Mouse (Mus musculus) heart, embryonic 11.5 days (tissue): ENCODE measurements around the gene A630095N17Rik. TPM values are rescaled to one million over a fixed set of nuclear protein-coding genes. Genes with fewer than 3 reads are reported as not detected.

Experiments used
- ATAC-seq: fragments of 200-750 bp; cut with Nextera tagmentation; replicated peaks from 2 replicates; pipeline ENCODE4 v1.8.0; 2017; ENCODE audit warnings: moderate library complexity; ENCODE audit not compliant: insufficient number of reproducible peaks, low FRiP score, low TSS enrichment
- H3K27ac ChIP-seq: fragments of 300-500 bp; sonication (generic); 2 replicates; pipeline ENCODE4 v1.5.1; 2014; ENCODE audit warnings: mild to moderate bottlenecking, low read depth, low read length
- H3K27me3 ChIP-seq: fragments of 300-500 bp; sonication (generic); 2 replicates; pipeline ENCODE4 v1.6.1; 2014; ENCODE audit warnings: mild to moderate bottlenecking, low read length, mixed read lengths; ENCODE audit not compliant: control insufficient read depth, insufficient read depth
- H3K36me3 ChIP-seq: fragments of 300-500 bp; sonication (generic); 2 replicates; pipeline ENCODE4 v1.6.1; 2014; ENCODE audit warnings: mild to moderate bottlenecking, low read length, moderate library complexity, mixed read lengths; ENCODE audit not compliant: control insufficient read depth, insufficient read depth
- H3K4me1 ChIP-seq: fragments of 300-500 bp; sonication (generic); 2 replicates; pipeline ENCODE4 v1.6.1; 2014; ENCODE audit warnings: low read length; ENCODE audit not compliant: control insufficient read depth, insufficient read depth
- H3K4me2 ChIP-seq: fragments of 300-500 bp; sonication (generic); 2 replicates; pipeline ENCODE4 v1.6.1; 2014; ENCODE audit warnings: mild to moderate bottlenecking, moderate library complexity
- H3K4me3 ChIP-seq: fragments of 300-500 bp; sonication (generic); 2 replicates; pipeline ENCODE4 v1.5.1; 2014; ENCODE audit warnings: low read depth, low read length
- H3K9ac ChIP-seq: fragments of 300-500 bp; sonication (generic); 2 replicates; pipeline ENCODE4 v1.6.1; 2014; ENCODE audit warnings: mild to moderate bottlenecking, low read depth, low read length, moderate library complexity
- H3K9me3 ChIP-seq: fragments of 300-500 bp; sonication (generic); replicated peaks from 2 replicates; pipeline ENCODE4 v1.6.1; 2016; ENCODE audit warnings: low read length; ENCODE audit not compliant: control insufficient read depth
- WGBS: fragments of 180-500 bp; shearing (Covaris S2); extraction: QIAGEN DNeasy Blood & Tissue Kit; methylation state at CpG from one replicate; pipeline ENCODE4 v1.1.7; 2014; ENCODE audit not compliant: insufficient replicate concordance; 5-methylcytosine and 5-hydroxymethylcytosine counted together
- microRNA-seq: library from miRNA; unstranded; fragments of <30 nt; microRNA quantifications from one replicate; pipeline ENCODE4, GENCODE M21; 2016; ENCODE audit warnings: borderline number of aligned reads
- polyA plus RNA-seq: library from polyadenylated mRNA; unstranded; fragments of >200 nt; fragmentation: Nextera tagmentation; extraction: Ambion mirVana; gene quantifications from 2 replicates; pipeline ENCODE4 v1.2.1, GENCODE M21; 2014

A630095N17Rik gene
- polyA plus RNA-seq, 1 experiment from 2014 or later = not detected

- Histone ChIP-seq H3K4me3 (peak overlapping the region; percentile 56; the same call in 1 of the 2 replicates), H3K4me2 (peak overlapping the region; percentile 93), H3K9ac (peak overlapping the region; percentile 76; the same call in 1 of the 2 replicates), H3K27me3 (no peaks in the 10 kb centered on the region), H3K36me3 (peaks cover 25% of the 10 kb centered on the region), H3K9me3 (no peaks in the 10 kb centered on the region), H3K4me1 (peaks cover 12% of the 10 kb centered on the region; the same call in 1 of the 2 replicates), H3K27ac (no peak overlapping the region)
- ATAC-seq = no peak
- WGBS = 34% methylated on average over 7 of the region's 7 CpGs
These were observed 51.2 kb downstream of the A630095N17Rik start for GRCm38 (mm10) chr1:75180741-75181140.

- Histone ChIP-seq H3K4me1 (peaks cover 12% of the 10 kb centered on the region; the same call in 1 of the 2 replicates), H3K27ac (peak within 1 kb of the TSS; percentile 47), H3K4me2 (peak within 1 kb of the TSS; percentile 93), H3K27me3 (no peaks in the 10 kb centered on the region), H3K4me3 (peak within 1 kb of the TSS; percentile 56), H3K9me3 (no peaks in the 10 kb centered on the region), H3K9ac (peak within 1 kb of the TSS; percentile 76), H3K36me3 (peaks cover 20% of the 10 kb centered on the region)
- peak; percentile 86 for ATAC-seq
- under 1% methylated on average over 31 of the region's 31 CpGs for WGBS
These were observed 51.8 kb downstream of the A630095N17Rik start, which contains the start of gene Abcb6 for GRCm38 (mm10) chr1:75180105-75180590. Gene Abcb6, minus strand, starts transcription at chr1:75180392.

- H3K4me2 ChIP-seq = peak overlapping the region; percentile 93
- ATAC-seq = peak; percentile 50
- 6% methylated on average over 23 of the region's 23 CpGs for WGBS
- H3K4me1 ChIP-seq = peaks cover 12% of the 10 kb centered on the region; the same call in 1 of the 2 replicates
- peak overlapping the region; percentile 76 for H3K9ac ChIP-seq
- peak overlapping the region; percentile 47 for H3K27ac ChIP-seq
- no peaks in the 10 kb centered on the region for H3K9me3 ChIP-seq
- peak overlapping the region; percentile 56 for H3K4me3 ChIP-seq
- no peaks in the 10 kb centered on the region for H3K27me3 ChIP-seq
- peaks cover 16% of the 10 kb centered on the region for H3K36me3 ChIP-seq
These were observed 52.4 kb downstream of the A630095N17Rik start for GRCm38 (mm10) chr1:75179334-75180104.

Small RNAs within 50 kb of the gene (microRNA-seq; reads per million reads assigned to microRNA genes)
- not detected for gene Gm27943

Other genes with a start within 250 kb of the A630095N17Rik start
- 7.6 and 8.5 TPM in 2 replicates for gene Nhej1, start 106.9 kb downstream of the A630095N17Rik start, polyA plus RNA-seq
- 0.20 TPM in 1 of 2 replicates, not detected in the other for gene Slc23a3, start 98.2 kb downstream of the A630095N17Rik start, polyA plus RNA-seq
- 31.6 and 31.8 TPM in 2 replicates for gene Cnppd1, start 89.4 kb downstream of the A630095N17Rik start, polyA plus RNA-seq
- gene Retreg2, start 89.3 kb downstream of the A630095N17Rik start, polyA plus RNA-seq = 31.9 and 37.7 TPM in 2 replicates
- 31.9 and 33.8 TPM in 2 replicates for gene Zfand2b, start 63.5 kb downstream of the A630095N17Rik start, polyA plus RNA-seq
- 12.0 and 14.1 TPM in 2 replicates for gene Abcb6, start 51.7 kb downstream of the A630095N17Rik start, polyA plus RNA-seq
- 18.7 and 24.2 TPM in 2 replicates for gene Ankzf1, start 40.0 kb downstream of the A630095N17Rik start, polyA plus RNA-seq
- 22.7 and 26.8 TPM in 2 replicates for gene Atg9a, start 39.9 kb downstream of the A630095N17Rik start, polyA plus RNA-seq
- gene Glb1l, start 21.3 kb downstream of the A630095N17Rik start, polyA plus RNA-seq = 6.8 and 8.4 TPM in 2 replicates
- gene Stk16, start 21.3 kb downstream of the A630095N17Rik start, polyA plus RNA-seq = 81.7 and 82.8 TPM in 2 replicates
- 39.2 and 39.8 TPM in 2 replicates for gene Tuba4a, start 12.2 kb downstream of the A630095N17Rik start, polyA plus RNA-seq
- 15.3 and 17.6 TPM in 2 replicates for gene Dnajb2, start 4.3 kb upstream of the A630095N17Rik start, polyA plus RNA-seq
- 0.51 and 0.74 TPM in 2 replicates for gene Ptprn, start 32.4 kb upstream of the A630095N17Rik start, polyA plus RNA-seq
- 0.30 TPM in 1 of 2 replicates, not detected in the other for gene Resp18, start 46.3 kb upstream of the A630095N17Rik start, polyA plus RNA-seq
- gene Dnpep, start 85.9 kb upstream of the A630095N17Rik start, polyA plus RNA-seq = 119 and 121 TPM in 2 replicates
- gene Des, start 128.2 kb upstream of the A630095N17Rik start, polyA plus RNA-seq = 428 and 477 TPM in 2 replicates
- gene Speg, start 143.2 kb upstream of the A630095N17Rik start, polyA plus RNA-seq = 60.7 and 66.5 TPM in 2 replicates
- gene Gmppa, start 203.8 kb upstream of the A630095N17Rik start, polyA plus RNA-seq = 49.8 and 57.2 TPM in 2 replicates
- gene Asic4, start 218.3 kb upstream of the A630095N17Rik start, polyA plus RNA-seq = 0.11 TPM in 2 replicates
- gene Chpf, start 247.2 kb upstream of the A630095N17Rik start, polyA plus RNA-seq = 21.4 and 24.6 TPM in 2 replicates
- 0.14 and 0.54 TPM in 2 replicates for gene Tmem198, start 247.4 kb upstream of the A630095N17Rik start, polyA plus RNA-seq